Mouse (Mus musculus): ENCODE measurements around the gene Gprc5c. TPM values are rescaled to one million over a fixed set of nuclear protein-coding genes. Genes with fewer than 3 reads are reported as not detected.
A peak's percentile ranks its signal among the peaks of the same experiment; 100 is the strongest.

The Gprc5c gene
- polyA plus RNA-seq, 1 experiment from 2014 or later = 24.4 TPM

DNA sequence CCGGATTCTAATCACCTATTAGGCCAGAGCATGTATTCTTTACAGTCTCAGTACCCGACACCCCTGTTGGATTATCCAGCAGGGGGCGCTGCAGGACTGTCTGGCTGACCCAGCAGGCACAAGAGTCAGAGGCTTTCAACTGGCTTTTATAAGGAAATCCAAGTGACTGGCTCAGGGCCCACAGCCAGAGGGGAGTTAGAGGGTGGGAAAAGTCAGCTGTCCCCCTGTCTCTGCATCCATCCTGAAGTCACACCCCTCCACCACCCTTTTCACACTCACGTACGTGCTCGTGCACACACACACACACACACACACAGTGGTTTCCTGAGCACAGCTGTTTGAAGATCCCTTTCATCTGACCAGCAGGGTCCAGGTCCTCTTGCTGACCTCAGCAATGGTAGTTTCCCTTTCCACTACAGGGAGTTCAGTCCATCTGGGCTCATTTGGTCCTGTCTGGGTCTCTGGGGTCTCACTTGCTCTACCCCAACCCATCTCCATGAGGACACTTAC lies 38.2 kb upstream of the Gprc5c start:
- H3K4me3 ChIP-seq (ENCODE audit: low read depth, low read length) = no peak overlapping the region
- H3K4me1 ChIP-seq (ENCODE audit: control insufficient read depth, insufficient read depth, low read length) = 0 out of 2 replicates have a peak, but pooled peaks cover 8% of the 10 kb centered on the region
- H3K4me2 ChIP-seq (ENCODE audit: low read depth) = no peak overlapping the region
- no peak overlapping the region for H3K27ac ChIP-seq (ENCODE audit: low read depth, low read length)
- ATAC-seq (ENCODE audit: insufficient read depth, low FRiP score, low TSS enrichment) (0 out of 2 replicates have a peak, but pooled peaks have one; percentile 45), DNase-seq (ENCODE audit: low spot score) (peak; percentile 89)
- no peaks in the 10 kb centered on the region for H3K9me3 ChIP-seq (ENCODE audit: control insufficient read depth, low read length)
- WGBS = 8% methylated on average over 6 of the region's 6 CpGs
- H3K27me3 ChIP-seq (ENCODE audit: control insufficient read depth, insufficient read depth, low read length) = no peaks in the 10 kb centered on the region
- no peak overlapping the region for H3K9ac ChIP-seq (ENCODE audit: low read length)
- H3K36me3 ChIP-seq (ENCODE audit: control insufficient read depth, insufficient read depth, low read length) = no peaks in the 10 kb centered on the region

DNA sequence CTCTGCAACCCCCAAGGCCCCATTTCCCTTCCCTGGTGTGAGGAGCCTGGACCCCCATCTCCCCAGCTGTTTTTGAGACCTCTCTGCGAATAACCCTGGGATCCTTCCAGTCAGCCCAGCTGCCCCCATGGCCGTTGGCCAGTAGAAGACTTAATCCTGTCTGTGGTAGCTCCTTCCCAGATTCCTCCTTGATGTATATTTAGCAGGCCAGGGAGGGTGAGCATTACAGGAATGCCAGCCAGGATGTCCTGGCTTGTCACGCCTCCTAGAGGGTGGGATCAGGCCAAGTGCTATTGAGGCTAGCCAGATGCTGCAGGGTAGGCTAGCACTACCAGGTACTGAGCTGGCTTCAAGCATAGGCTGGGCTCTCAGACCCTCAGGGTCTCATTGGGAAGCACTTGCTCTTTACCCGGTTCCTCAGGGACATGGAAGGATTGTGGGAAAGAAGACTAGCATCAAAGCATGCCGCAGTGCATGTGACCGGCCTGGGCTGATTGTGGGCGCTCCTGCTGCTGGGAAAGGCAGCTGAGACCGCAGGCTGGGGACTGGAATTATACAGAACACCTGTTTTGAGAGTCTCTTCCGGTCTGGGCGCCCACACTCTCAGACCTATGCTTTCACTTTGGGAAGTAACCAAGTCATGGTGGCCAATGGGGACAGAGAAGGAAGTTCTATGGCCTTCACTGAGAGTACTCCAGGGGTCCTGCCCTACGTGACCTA lies 35.9 kb upstream of the Gprc5c start:
- Histone ChIP-seq H3K27me3 (ENCODE audit: control insufficient read depth, insufficient read depth, low read length) (no peaks in the 10 kb centered on the region), H3K27ac (ENCODE audit: low read depth, low read length) (no peak overlapping the region), H3K9ac (ENCODE audit: low read length) (no peak overlapping the region), H3K4me3 (ENCODE audit: low read depth, low read length) (no peak overlapping the region), H3K36me3 (ENCODE audit: control insufficient read depth, insufficient read depth, low read length) (no peaks in the 10 kb centered on the region), H3K9me3 (ENCODE audit: control insufficient read depth, low read length) (no peaks in the 10 kb centered on the region), H3K4me2 (ENCODE audit: low read depth) (no peak overlapping the region), H3K4me1 (ENCODE audit: control insufficient read depth, insufficient read depth, low read length) (peaks cover 9% of the 10 kb centered on the region; the same call in 1 of the 2 replicates)
- 79% methylated on average over 11 of the region's 11 CpGs for WGBS
- ATAC-seq (ENCODE audit: insufficient read depth, low FRiP score, low TSS enrichment) (no peak), DNase-seq (ENCODE audit: low spot score) (no peak)

DNA sequence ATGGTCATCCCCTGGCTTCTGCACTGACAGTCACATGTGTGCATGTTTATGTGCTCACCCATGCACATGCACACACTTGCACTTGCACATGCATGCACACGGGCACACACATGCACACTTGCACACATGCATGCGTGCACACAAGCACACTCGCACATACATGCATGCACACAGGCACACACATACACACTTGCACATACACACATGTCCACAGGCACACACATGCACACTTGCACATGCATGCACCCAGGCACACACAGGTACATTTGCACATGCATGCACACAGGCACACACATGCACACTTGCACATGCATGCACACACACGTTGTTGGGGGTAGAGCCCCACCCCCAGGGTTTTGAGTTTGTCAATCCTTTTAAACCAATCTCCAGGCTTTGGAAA lies 34.0 kb upstream of the Gprc5c start:
- 90% methylated on average over 4 of the region's 4 CpGs for WGBS
- no peak for ATAC-seq (ENCODE audit: insufficient read depth, low FRiP score, low TSS enrichment)
- H3K27ac ChIP-seq (ENCODE audit: low read depth, low read length) = no peak overlapping the region

DNA sequence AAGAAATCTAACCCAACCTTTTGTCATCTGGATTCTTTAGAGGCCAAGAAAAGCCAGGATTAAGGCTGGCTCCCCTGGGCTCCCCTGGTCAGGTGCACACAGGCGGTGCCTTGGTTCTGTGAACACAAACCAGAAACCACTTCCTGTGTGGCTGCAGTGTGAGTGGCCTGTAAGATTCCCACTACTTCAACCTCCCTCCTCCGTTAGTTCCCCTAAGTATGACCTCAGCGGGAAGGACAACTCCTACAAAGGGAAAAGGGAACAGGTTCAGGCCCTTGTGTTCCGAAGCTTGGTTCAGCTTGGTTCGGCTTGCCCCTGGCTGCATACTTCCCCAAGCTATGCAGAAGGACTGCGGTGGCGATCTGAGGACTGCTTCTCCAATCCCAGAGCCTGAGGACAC lies 32.8 kb upstream of the Gprc5c start:
- H3K36me3 ChIP-seq (ENCODE audit: control insufficient read depth, insufficient read depth, low read length) = no peaks in the 10 kb centered on the region
- H3K27me3 ChIP-seq (ENCODE audit: control insufficient read depth, insufficient read depth, low read length) = no peaks in the 10 kb centered on the region
- peaks cover 10% of the 10 kb centered on the region for H3K4me1 ChIP-seq (ENCODE audit: control insufficient read depth, insufficient read depth, low read length)
- H3K4me2 ChIP-seq (ENCODE audit: low read depth) = no peak overlapping the region
- DNase-seq (ENCODE audit: low spot score) = no peak
- H3K27ac ChIP-seq (ENCODE audit: low read depth, low read length) = no peak overlapping the region
- WGBS = 95% methylated on average over 7 of the region's 7 CpGs
- H3K9me3 ChIP-seq (ENCODE audit: control insufficient read depth, low read length) = no peaks in the 10 kb centered on the region
- no peak for ATAC-seq (ENCODE audit: insufficient read depth, low FRiP score, low TSS enrichment)
- H3K4me3 ChIP-seq (ENCODE audit: low read depth, low read length) = no peak overlapping the region
- H3K9ac ChIP-seq (ENCODE audit: low read length) = no peak overlapping the region

More for the DNA sequence above, 34.0 kb upstream of the Gprc5c start:
- Histone ChIP-seq H3K4me1 (ENCODE audit: control insufficient read depth, insufficient read depth, low read length) (peaks cover 9% of the 10 kb centered on the region; the same call in 1 of the 2 replicates), H3K27me3 (ENCODE audit: control insufficient read depth, insufficient read depth, low read length) (no peaks in the 10 kb centered on the region), H3K9ac (ENCODE audit: low read length) (no peak overlapping the region), H3K36me3 (ENCODE audit: control insufficient read depth, insufficient read depth, low read length) (no peaks in the 10 kb centered on the region), H3K4me2 (ENCODE audit: low read depth) (no peak overlapping the region), H3K9me3 (ENCODE audit: control insufficient read depth, low read length) (no peaks in the 10 kb centered on the region), H3K4me3 (ENCODE audit: low read depth, low read length) (no peak overlapping the region)
- no peak for DNase-seq (ENCODE audit: low spot score)

DNA sequence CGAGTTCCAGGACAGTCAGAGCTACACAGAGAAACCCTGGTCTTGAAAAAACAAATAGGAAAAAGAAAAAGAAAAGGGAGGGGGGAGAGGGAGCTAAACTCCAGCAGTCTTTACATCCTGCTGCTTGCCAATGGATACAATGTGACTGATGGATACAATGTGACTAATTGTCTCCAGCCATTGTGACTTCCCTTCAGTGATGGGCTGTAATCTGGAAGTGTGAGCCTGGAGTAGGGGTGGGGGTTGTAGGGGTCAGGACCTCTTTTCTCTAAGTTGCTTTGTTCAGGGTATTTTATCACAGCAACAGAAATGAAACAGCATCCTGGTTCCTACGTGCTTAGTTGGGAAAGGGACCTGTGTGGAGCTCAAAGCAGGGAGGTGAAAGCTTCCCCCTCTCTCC lies 31.8 kb upstream of the Gprc5c start:
- H3K4me1 ChIP-seq (ENCODE audit: control insufficient read depth, insufficient read depth, low read length) = peaks cover 15% of the 10 kb centered on the region
- no peaks in the 10 kb centered on the region for H3K27me3 ChIP-seq (ENCODE audit: control insufficient read depth, insufficient read depth, low read length)
- no peaks in the 10 kb centered on the region for H3K9me3 ChIP-seq (ENCODE audit: control insufficient read depth, low read length)
- H3K36me3 ChIP-seq (ENCODE audit: control insufficient read depth, insufficient read depth, low read length) = no peaks in the 10 kb centered on the region
- H3K27ac ChIP-seq (ENCODE audit: low read depth, low read length) = no peak overlapping the region
- no peak overlapping the region for H3K9ac ChIP-seq (ENCODE audit: low read length)
- no peak overlapping the region for H3K4me2 ChIP-seq (ENCODE audit: low read depth)
- DNase-seq (ENCODE audit: low spot score) (no peak), ATAC-seq (ENCODE audit: insufficient read depth, low FRiP score, low TSS enrichment) (no peak)
- H3K4me3 ChIP-seq (ENCODE audit: low read depth, low read length) = no peak overlapping the region
- WGBS = 10% methylated on average over 2 of the region's 2 CpGs

DNA sequence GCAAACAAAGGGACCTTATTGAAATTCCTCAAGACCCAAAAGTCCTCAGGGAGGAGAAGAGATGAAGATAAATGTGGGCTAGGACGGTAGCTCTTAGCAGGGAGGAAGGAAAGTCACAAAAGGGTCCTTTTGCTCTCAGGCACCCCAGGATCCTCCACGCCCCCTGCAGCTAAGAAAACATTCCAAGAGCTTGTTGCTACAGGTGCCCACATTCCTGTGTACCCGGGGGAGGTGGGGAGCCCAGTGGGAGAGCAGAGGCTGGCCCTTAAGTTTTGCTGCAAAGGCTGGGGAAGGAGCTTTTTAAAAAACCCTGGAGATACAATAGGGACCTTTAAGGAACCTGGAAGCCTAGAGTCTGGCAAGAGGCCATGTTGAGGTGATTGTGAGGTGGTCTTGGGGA lies 30.5 kb upstream of the Gprc5c start:
- 37% methylated on average over 3 of the region's 3 CpGs for WGBS
- Histone ChIP-seq H3K4me1 (ENCODE audit: control insufficient read depth, insufficient read depth, low read length) (peaks cover 15% of the 10 kb centered on the region), H3K4me3 (ENCODE audit: low read depth, low read length) (no peak overlapping the region), H3K27me3 (ENCODE audit: control insufficient read depth, insufficient read depth, low read length) (no peaks in the 10 kb centered on the region), H3K4me2 (ENCODE audit: low read depth) (no peak overlapping the region), H3K9ac (ENCODE audit: low read length) (no peak overlapping the region), H3K9me3 (ENCODE audit: control insufficient read depth, low read length) (no peaks in the 10 kb centered on the region), H3K27ac (ENCODE audit: low read depth, low read length) (no peak overlapping the region), H3K36me3 (ENCODE audit: control insufficient read depth, insufficient read depth, low read length) (no peaks in the 10 kb centered on the region)
- no peak for ATAC-seq (ENCODE audit: insufficient read depth, low FRiP score, low TSS enrichment)
- no peak for DNase-seq (ENCODE audit: low spot score)

DNA sequence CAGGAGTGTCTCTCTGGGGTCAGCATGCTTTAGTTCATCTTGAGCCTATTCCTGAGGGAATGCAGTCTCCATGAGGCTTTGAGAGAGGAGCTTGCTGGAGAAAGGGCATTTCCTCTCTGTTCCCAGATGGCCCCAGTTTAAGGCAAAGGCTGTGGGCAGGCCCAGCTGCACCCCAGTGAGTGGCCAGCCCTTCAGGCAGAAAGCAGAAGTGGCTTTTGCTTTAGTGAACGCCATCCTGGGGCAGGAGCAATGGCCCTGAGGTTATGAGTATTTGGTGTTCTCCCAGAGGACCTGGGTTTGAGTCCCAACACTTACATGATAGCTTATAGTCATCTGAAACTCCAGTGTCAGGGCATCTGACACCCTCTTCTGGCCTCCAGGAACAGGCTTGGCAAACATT lies 29.6 kb upstream of the Gprc5c start:
- H3K9me3 ChIP-seq (ENCODE audit: control insufficient read depth, low read length) = no peaks in the 10 kb centered on the region
- 75% methylated on average over 1 of the region's 1 CpGs for WGBS
- H3K27ac ChIP-seq (ENCODE audit: low read depth, low read length) = no peak overlapping the region
- H3K4me3 ChIP-seq (ENCODE audit: low read depth, low read length) = no peak overlapping the region
- no peak overlapping the region for H3K4me2 ChIP-seq (ENCODE audit: low read depth)
- no peaks in the 10 kb centered on the region for H3K27me3 ChIP-seq (ENCODE audit: control insufficient read depth, insufficient read depth, low read length)
- peaks cover 15% of the 10 kb centered on the region for H3K4me1 ChIP-seq (ENCODE audit: control insufficient read depth, insufficient read depth, low read length)
- no peak overlapping the region for H3K9ac ChIP-seq (ENCODE audit: low read length)
- DNase-seq (ENCODE audit: low spot score) = no peak
- no peaks in the 10 kb centered on the region for H3K36me3 ChIP-seq (ENCODE audit: control insufficient read depth, insufficient read depth, low read length)
- ATAC-seq (ENCODE audit: insufficient read depth, low FRiP score, low TSS enrichment) = no peak

DNA sequence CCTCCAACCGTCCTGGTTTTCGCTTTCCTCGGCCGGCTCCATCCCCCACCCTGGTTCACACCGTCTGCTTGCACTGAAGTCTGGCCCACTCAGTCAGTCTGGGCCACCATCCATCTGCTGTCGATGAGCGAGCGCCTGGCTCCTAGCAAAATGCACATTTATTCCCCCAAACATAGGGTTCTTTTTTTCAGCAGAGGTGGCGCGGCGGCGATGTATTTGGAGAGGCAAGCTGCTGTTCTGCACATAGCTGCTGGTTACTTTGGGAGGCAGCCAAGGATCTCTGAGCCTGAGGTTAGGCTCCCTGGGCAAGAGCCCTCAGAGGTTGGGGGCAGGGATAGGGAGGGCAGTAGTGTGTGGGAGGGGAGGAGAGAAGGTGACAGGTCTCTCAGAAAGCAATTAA lies 28.2 kb upstream of the Gprc5c start:
- Histone ChIP-seq H3K4me1 (ENCODE audit: control insufficient read depth, insufficient read depth, low read length) (peaks cover 15% of the 10 kb centered on the region), H3K4me2 (ENCODE audit: low read depth) (no peak overlapping the region), H3K9ac (ENCODE audit: low read length) (no peak overlapping the region)

DNA sequence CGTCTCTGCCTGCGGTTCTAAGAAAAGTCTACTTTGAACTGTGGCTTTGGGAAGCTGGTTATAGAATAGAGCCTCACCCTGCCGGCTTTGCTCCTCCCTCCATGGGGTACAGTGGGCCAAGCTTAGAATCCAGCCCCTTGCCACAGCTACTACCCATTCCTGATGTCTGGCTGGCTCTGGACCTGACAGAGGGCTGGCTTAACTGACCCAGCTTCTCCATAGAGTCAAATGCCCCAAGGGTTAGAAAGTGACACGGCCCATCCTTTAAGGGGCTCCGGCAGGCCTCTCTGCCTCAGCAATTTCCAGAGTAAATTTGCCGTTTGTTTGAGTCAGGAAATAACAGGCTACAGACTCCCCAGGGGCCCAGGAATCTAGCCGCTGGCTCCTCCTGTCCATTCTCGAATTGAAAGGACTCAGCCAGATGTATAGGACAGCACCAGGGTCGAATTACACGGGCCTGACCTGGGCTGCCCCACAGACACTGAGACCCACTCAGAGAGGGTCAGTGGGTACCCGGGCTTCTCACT lies 27.7 kb upstream of the Gprc5c start:
- H3K27ac ChIP-seq (ENCODE audit: low read depth, low read length) = peak overlapping the region; percentile 60; the same call in 1 of the 2 replicates
- peak; percentile 48 for DNase-seq (ENCODE audit: low spot score)
- no peak for ATAC-seq (ENCODE audit: insufficient read depth, low FRiP score, low TSS enrichment)

More for the DNA sequence above, 28.2 kb upstream of the Gprc5c start:
- DNase-seq (ENCODE audit: low spot score) = peak; percentile 53
- no peak for ATAC-seq (ENCODE audit: insufficient read depth, low FRiP score, low TSS enrichment)
- Histone ChIP-seq H3K36me3 (ENCODE audit: control insufficient read depth, insufficient read depth, low read length) (no peaks in the 10 kb centered on the region), H3K4me3 (ENCODE audit: low read depth, low read length) (no peak overlapping the region), H3K9me3 (ENCODE audit: control insufficient read depth, low read length) (no peaks in the 10 kb centered on the region), H3K27me3 (ENCODE audit: control insufficient read depth, insufficient read depth, low read length) (no peaks in the 10 kb centered on the region), H3K27ac (ENCODE audit: low read depth, low read length) (no peak overlapping the region)
- 45% methylated on average over 12 of the region's 12 CpGs for WGBS

More for the DNA sequence above, 27.7 kb upstream of the Gprc5c start:
- WGBS = 3% methylated on average over 11 of the region's 11 CpGs
- Histone ChIP-seq H3K9ac (ENCODE audit: low read length) (no peak overlapping the region), H3K4me1 (ENCODE audit: control insufficient read depth, insufficient read depth, low read length) (peaks cover 15% of the 10 kb centered on the region), H3K27me3 (ENCODE audit: control insufficient read depth, insufficient read depth, low read length) (no peaks in the 10 kb centered on the region), H3K4me2 (ENCODE audit: low read depth) (no peak overlapping the region), H3K9me3 (ENCODE audit: control insufficient read depth, low read length) (no peaks in the 10 kb centered on the region), H3K36me3 (ENCODE audit: control insufficient read depth, insufficient read depth, low read length) (no peaks in the 10 kb centered on the region), H3K4me3 (ENCODE audit: low read depth, low read length) (no peak overlapping the region)
